ENCODE assay signal across 8 mouse cellular contexts in the genomic region with DNA sequence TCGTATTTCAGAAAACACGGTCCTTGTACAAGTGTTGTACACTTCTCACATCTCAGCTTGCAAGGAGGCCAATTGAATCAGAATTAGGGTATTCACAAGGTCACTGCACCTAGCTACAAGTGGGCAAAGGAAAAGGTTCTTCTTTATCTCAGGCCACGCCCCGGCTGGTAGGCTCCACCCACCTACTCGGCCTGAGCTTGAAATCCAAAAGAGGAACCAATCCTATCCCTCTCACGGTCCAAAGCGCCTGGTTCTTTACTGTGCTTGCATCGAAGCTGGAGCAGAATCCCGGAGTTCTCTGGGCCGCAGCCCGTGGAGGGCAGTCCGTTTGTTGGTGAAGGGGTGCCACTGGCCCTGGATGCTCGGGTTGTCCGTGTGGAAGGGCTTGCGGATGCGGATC. TPM values are rescaled to one million over a fixed set of nuclear protein-coding genes. Genes with fewer than 3 reads are reported as not detected.
A peak's percentile ranks its signal among the peaks of the same experiment; 100 is the strongest.
DNase-seq lines count a peak whose midpoint lies in the region; ATAC-seq and TF ChIP-seq lines count a peak whose summit lies in the region.

A gene (plus strand): TSS at position 220 of the 400 bp plus-strand sequence.

- peaks cover 13% of the 10 kb centered on the region for H3K4me1 ChIP-seq in embryonic facial prominence, embryonic 14.5 days (ENCODE audit: control insufficient read depth, insufficient read depth, low read length)
- peaks cover 10 to 19% of the 10 kb centered on the region in 2 experiments for H3K4me1 ChIP-seq in heart, embryonic 14.5 days (ENCODE audit: control insufficient read depth in 2 of 2, insufficient read depth in 2 of 2, low read length in 2 of 2)
- peaks cover 20% of the 10 kb centered on the region for H3K4me1 ChIP-seq in liver, postnatal 0 days (ENCODE audit: insufficient read depth)
- H3K4me1 ChIP-seq in neural tube, embryonic 12.5 days, result peaks cover 21% of the 10 kb centered on the region

- 13% methylated on average over 16 of the region's 16 CpGs for WGBS in embryonic facial prominence, embryonic 14.5 days
- WGBS in heart, embryonic 14.5 days, result 8% methylated on average over 16 of the region's 16 CpGs
- 8% methylated on average over 16 of the region's 16 CpGs for WGBS in liver, postnatal 0 days (ENCODE audit: insufficient replicate concordance)
- 10% methylated on average over 16 of the region's 16 CpGs for WGBS in neural tube, embryonic 12.5 days

- ATAC-seq in embryonic facial prominence, embryonic 14.5 days (ENCODE audit: low read depth), result no peak
- no peak for ATAC-seq in heart, embryonic 14.5 days (ENCODE audit: insufficient number of reproducible peaks, insufficient read depth, low FRiP score, low read depth)
- peak; percentile 14; the same call in 1 of the 2 replicates for ATAC-seq in liver, postnatal 0 days
- ATAC-seq in neural tube, embryonic 12.5 days (ENCODE audit: low FRiP score, low read depth), result no peak

- peak within 1 kb of the TSS; percentile 95 for H3K4me2 ChIP-seq in embryonic facial prominence, embryonic 14.5 days (ENCODE audit: low read depth, low read length)
- H3K4me2 ChIP-seq in heart, embryonic 14.5 days (ENCODE audit: low read length), result peak within 1 kb of the TSS; percentile 72
- H3K4me2 ChIP-seq in liver, postnatal 0 days (ENCODE audit: low read depth, low read length), result peak within 1 kb of the TSS; percentile 88
- peak within 1 kb of the TSS; percentile 93 for H3K4me2 ChIP-seq in neural tube, embryonic 12.5 days (replicated peaks)

- peaks cover 53% of the 10 kb centered on the region for H3K36me3 ChIP-seq in embryonic facial prominence, embryonic 14.5 days (ENCODE audit: control insufficient read depth, insufficient read depth, low read length)
- peaks cover 49% of the 10 kb centered on the region for H3K36me3 ChIP-seq in heart, embryonic 14.5 days (ENCODE audit: control insufficient read depth, insufficient read depth, low read length)
- H3K36me3 ChIP-seq in liver, postnatal 0 days (replicated peaks; ENCODE audit: insufficient read depth, low read length), result peaks cover 22% of the 10 kb centered on the region
- peaks cover 59% of the 10 kb centered on the region for H3K36me3 ChIP-seq in neural tube, embryonic 12.5 days

- no peaks in the 10 kb centered on the region for H3K9me3 ChIP-seq in embryonic facial prominence, embryonic 14.5 days (ENCODE audit: control insufficient read depth, low read length)
- no peaks in the 10 kb centered on the region for H3K9me3 ChIP-seq in heart, embryonic 14.5 days (ENCODE audit: control insufficient read depth, low read length)
- no peaks in the 10 kb centered on the region for H3K9me3 ChIP-seq in liver, postnatal 0 days (ENCODE audit: low read length)
- H3K9me3 ChIP-seq in neural tube, embryonic 12.5 days, result no peaks in the 10 kb centered on the region

- TF ChIP-seq EP300 in liver, postnatal 0 days (IDR thresholded peaks at IDR 0.05; ENCODE audit: low read depth), result no peak

- peak; percentile 72 for DNase-seq in urinary bladder, postnatal 14 days (ENCODE audit: low spot score)
- no peak for DNase-seq in urinary bladder, postnatal 10 days (ENCODE audit: low spot score)
- no peak for DNase-seq in embryonic facial prominence, embryonic 14.5 days (ENCODE audit: low spot score)
- peak; percentile 76 for DNase-seq in kidney, postnatal 10 days
- peak; percentile 88 for DNase-seq in liver, postnatal 0 days
- DNase-seq in right cerebral cortex, postnatal 4 days, result no peak

- TF ChIP-seq CTCF in liver, postnatal 0 days (IDR thresholded peaks at IDR 0.05; ENCODE audit: low read depth), result no peak

- H3K4me3 ChIP-seq in embryonic facial prominence, embryonic 14.5 days (ENCODE audit: low read depth, low read length), result peak within 1 kb of the TSS; percentile 90
- H3K4me3 ChIP-seq in heart, embryonic 14.5 days (ENCODE audit: control insufficient read depth in 1 of 2, insufficient read depth in 1 of 2, low read depth in 1 of 2, low read length in 2 of 2), result peak within 1 kb of the TSS; percentile 95 to 100
- peak within 1 kb of the TSS; percentile 95 for H3K4me3 ChIP-seq in liver, postnatal 0 days (ENCODE audit: low read depth, low read length)
- H3K4me3 ChIP-seq in neural tube, embryonic 12.5 days, result peak within 1 kb of the TSS; percentile 89

- no peaks in the 10 kb centered on the region for H3K27me3 ChIP-seq in embryonic facial prominence, embryonic 14.5 days (replicated peaks; ENCODE audit: control insufficient read depth, insufficient read depth, low read length)
- no peaks in the 10 kb centered on the region for H3K27me3 ChIP-seq in heart, embryonic 14.5 days (ENCODE audit: control insufficient read depth, insufficient read depth, low read length)
- no peaks in the 10 kb centered on the region for H3K27me3 ChIP-seq in liver, postnatal 0 days (ENCODE audit: insufficient read depth, low read length)
- no peaks in the 10 kb centered on the region for H3K27me3 ChIP-seq in neural tube, embryonic 12.5 days (replicated peaks)

- H3K27ac ChIP-seq in embryonic facial prominence, embryonic 14.5 days (replicated peaks; ENCODE audit: low read depth, low read length), result peak within 1 kb of the TSS; percentile 75
- peak within 1 kb of the TSS; percentile 73 to 76 for H3K27ac ChIP-seq in heart, embryonic 14.5 days (replicated peaks in 1 of 2; ENCODE audit: control insufficient read depth in 1 of 2, insufficient read depth in 1 of 2, low read depth in 2 of 2, low read length in 2 of 2)
- peak within 1 kb of the TSS; percentile 87 for H3K27ac ChIP-seq in liver, postnatal 0 days (ENCODE audit: low read depth)
- H3K27ac ChIP-seq in neural tube, embryonic 12.5 days, result peak within 1 kb of the TSS; percentile 46

- peak within 1 kb of the TSS; percentile 82 for H3K9ac ChIP-seq in embryonic facial prominence, embryonic 14.5 days (ENCODE audit: low read depth, low read length)
- H3K9ac ChIP-seq in heart, embryonic 14.5 days (ENCODE audit: low read length), result peak within 1 kb of the TSS; percentile 79
- peak within 1 kb of the TSS; percentile 92 for H3K9ac ChIP-seq in liver, postnatal 0 days (replicated peaks)
- peak within 1 kb of the TSS; percentile 88 for H3K9ac ChIP-seq in neural tube, embryonic 12.5 days

RNA-seq across cellular contexts. Expression of the gene that starts here (rescaled TPM):
- polyA plus RNA-seq in embryonic facial prominence, embryonic 14.5 days (2014; fragmentation: Nextera tagmentation; extraction: Ambion mirVana), result 10.5 and 11.2 TPM in 2 replicates
- polyA plus RNA-seq in heart, embryonic 14.5 days (2014; fragmentation: Nextera tagmentation; extraction: Ambion mirVana), result 14.2 and 14.6 TPM in 2 replicates
- 9.9 and 10.6 TPM in 2 replicates for polyA plus RNA-seq in liver, postnatal 0 days (2015; fragmentation: Nextera tagmentation; extraction: Ambion mirVana)
- polyA plus RNA-seq in neural tube, embryonic 12.5 days (2016; fragmentation: Nextera tagmentation; extraction: Ambion mirVana), result 21.4 and 22.8 TPM in 2 replicates

Comparison
In these comparisons a context has a peak if more than half of its experiments do, and no peak if none do; other contexts are left out.
1. DNase-seq: peak in urinary bladder, postnatal 14 days (single experiment), kidney, postnatal 10 days (single experiment) and liver, postnatal 0 days (single experiment); none in urinary bladder, postnatal 10 days (single experiment), embryonic facial prominence, embryonic 14.5 days (single experiment) and right cerebral cortex, postnatal 4 days (single experiment).
2. Peak in every context shown above with its lines, with median percentiles within 50 percentile points of each other: H3K27ac ChIP-seq, H3K4me2 ChIP-seq, H3K4me3 ChIP-seq and H3K9ac ChIP-seq.